Mouse (Mus musculus) adrenal gland, adult 2 months (tissue): ENCODE data around the gene Rgl1. TPM values are rescaled to one million over a fixed set of nuclear protein-coding genes. Genes with fewer than 3 reads are reported as not detected.
"Not testable (repeated sequence)": the region's sequence is repeated elsewhere in the genome, so short reads cannot be mapped to it uniquely, and the experiment has no call there.

Experiments
- DNase-seq: peaks from one replicate; pipeline ENCODE4 v3.0.0; 2021
- polyA plus RNA-seq: library from polyadenylated mRNA; depleted of rRNA; stranded (reverse); fragments of >200 nt; gene quantifications from 2 replicates; pipeline ENCODE4 v1.2.3, GENCODE M21; 2012
- total RNA-seq, 2 experiments: library from RNA; stranded (reverse); gene quantifications; 2 replicates each; pipeline ENCODE4 v1.2.3; 2021

Rgl1 gene
- total and polyA plus RNA-seq, 3 experiments, result 4.4 to 38.3 (median 17.9) TPM

- DNase-seq, result not testable (repeated sequence)
These were observed 19.3 kb upstream of the Rgl1 start for GRCm38 (mm10) chr1:152785446-152785845.

- DNase-seq, result no peak
These were observed 18.5 kb upstream of the Rgl1 start for GRCm38 (mm10) chr1:152784620-152785019.

GRCm38 (mm10) chr1:152779071-152779737 is 13.1 kb upstream of the Rgl1 start:
- DNase-seq, result peak; percentile 88

GRCm38 (mm10) chr1:152774601-152775000 is 8.4 kb upstream of the Rgl1 start:
- not testable (repeated sequence) for DNase-seq

GRCm38 (mm10) chr1:152771016-152771415 is 4.9 kb upstream of the Rgl1 start:
- no peak for DNase-seq

GRCm38 (mm10) chr1:152767749-152768488 is 1.8 kb upstream of the Rgl1 start:
- DNase-seq, result peak; percentile 82

GRCm38 (mm10) chr1:152766804-152767748 is 925 bp upstream of the Rgl1 start:
- DNase-seq, result no peak

GRCm38 (mm10) chr1:152761791-152762190 is 4.4 kb downstream of the Rgl1 start:
- no peak for DNase-seq

- DNase-seq, result no peak
These were observed 15.7 kb downstream of the Rgl1 start, which contains the start of gene Apobec4 for GRCm38 (mm10) chr1:152750312-152750965. TSS of gene Apobec4 (plus strand) at chr1:152750551.

GRCm38 (mm10) chr1:152749276-152749675 is 16.9 kb downstream of the Rgl1 start:
- DNase-seq, result no peak

- peak; percentile 77 for DNase-seq
These were observed 19.7 kb downstream of the Rgl1 start for GRCm38 (mm10) chr1:152746426-152746825.

GRCm38 (mm10) chr1:152743095-152743826 is 22.9 kb downstream of the Rgl1 start:
- DNase-seq, result no peak

GRCm38 (mm10) chr1:152739374-152739773 is 26.8 kb downstream of the Rgl1 start:
- no peak for DNase-seq

- DNase-seq, result no peak
These were observed 27.4 kb downstream of the Rgl1 start for GRCm38 (mm10) chr1:152738793-152739192.

- DNase-seq, result no peak
These were observed 38.4 kb downstream of the Rgl1 start for GRCm38 (mm10) chr1:152727604-152728236.

GRCm38 (mm10) chr1:152726095-152726494 is 40.1 kb downstream of the Rgl1 start:
- DNase-seq, result no peak

- no peak for DNase-seq
These were observed 41.9 kb downstream of the Rgl1 start for GRCm38 (mm10) chr1:152724286-152724685.

GRCm38 (mm10) chr1:152721535-152722198 is 44.5 kb downstream of the Rgl1 start:
- no peak for DNase-seq

- DNase-seq, result no peak
These were observed 45.2 kb downstream of the Rgl1 start for GRCm38 (mm10) chr1:152720969-152721368.

GRCm38 (mm10) chr1:152718200-152718599 is 48.0 kb downstream of the Rgl1 start:
- no peak for DNase-seq
